Mouse (Mus musculus) spleen, adult 2 months (tissue): ENCODE measurements around the gene Ccser2. TPM values are rescaled to one million over a fixed set of nuclear protein-coding genes. Genes with fewer than 3 reads are reported as not detected.

Source experiments
- DNase-seq, 2 experiments: peaks; one replicate each; pipeline versions ENCODE4 v3.0.0 to v3.0.0-alpha.2; 2012 to 2021; ENCODE audit warnings: low spot score in 2 of 2, low read depth in 1 of 2
- H3K27ac ChIP-seq: fragments of 200-500 bp; 2 replicates; pipeline ENCODE4 v1.5.1; 2012; ENCODE audit warnings: low read length, inconsistent platforms; ENCODE audit not compliant: insufficient read depth
- H3K27me3 ChIP-seq: fragments of 200-500 bp; 2 replicates; pipeline ENCODE4 v1.6.1; 2012; ENCODE audit warnings: mild to moderate bottlenecking, moderate library complexity, low read length, inconsistent platforms; ENCODE audit not compliant: control insufficient read depth, insufficient read depth
- H3K36me3 ChIP-seq: fragments of 200-500 bp; 2 replicates; pipeline ENCODE4 v1.6.1; 2012; ENCODE audit warnings: mild to moderate bottlenecking, low read length, inconsistent platforms; ENCODE audit not compliant: control insufficient read depth, insufficient read depth
- H3K4me1 ChIP-seq: fragments of 200-500 bp; 2 replicates; pipeline ENCODE4 v1.6.1; 2011; ENCODE audit warnings: inconsistent platforms; ENCODE audit not compliant: control insufficient read depth, insufficient read depth, insufficient read length
- H3K4me3 ChIP-seq: fragments of 200-500 bp; 2 replicates; pipeline ENCODE4 v1.5.1; 2011; ENCODE audit warnings: mild to moderate bottlenecking, inconsistent platforms; ENCODE audit not compliant: insufficient read depth, insufficient read length; ENCODE audit errors: extremely low read depth
- CTCF ChIP-seq: fragments of 200-500 bp; IDR thresholded peaks from 2 replicates; pipeline ENCODE4 v1.5.1; 2011; ENCODE audit warnings: mild to moderate bottlenecking, inconsistent platforms; ENCODE audit not compliant: insufficient read depth, insufficient read length, insufficient replicate concordance; ENCODE audit errors: extremely low read depth
- POLR2A ChIP-seq: fragments of 200-500 bp; IDR thresholded peaks from 2 replicates; pipeline ENCODE4 v1.6.1; 2011; ENCODE audit warnings: low read depth, low read length, inconsistent platforms
- WGBS: fragments of 180-500 bp; shearing (Covaris S2); methylation state at CpG from one replicate; pipeline ENCODE4 v1.1.7; 2018; 5-methylcytosine and 5-hydroxymethylcytosine counted together
- polyA plus RNA-seq: library from polyadenylated mRNA; depleted of rRNA; stranded (reverse); fragments of >200 nt; gene quantifications from 2 replicates; pipeline ENCODE4 v1.2.3, GENCODE M21; 2012

Gene Ccser2
- polyA plus RNA-seq, 1 experiment = 5.9 TPM

DNA sequence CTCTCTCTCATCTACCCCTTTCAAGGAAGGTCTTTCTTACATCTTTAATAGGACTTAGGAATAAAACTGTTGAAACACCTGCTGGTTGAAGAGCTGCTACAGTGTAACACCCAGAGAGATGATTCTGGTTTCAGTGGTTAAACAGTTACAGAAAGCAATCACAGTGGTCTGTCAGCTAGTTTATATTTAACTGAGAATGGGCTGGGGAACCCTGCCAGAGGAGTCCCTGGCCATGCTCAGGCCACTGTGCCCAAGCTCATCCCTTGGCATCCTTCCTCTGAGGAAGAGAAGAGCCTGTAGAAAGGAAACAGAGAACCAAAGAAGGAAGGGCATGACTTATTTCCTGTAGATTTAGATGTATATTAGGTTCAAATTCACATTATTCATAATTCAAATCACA is 21.2 kb upstream of the Ccser2 start:
- Histone ChIP-seq H3K36me3 (no peaks in the 10 kb centered on the region), H3K27me3 (no peaks in the 10 kb centered on the region)
- DNase-seq = no peak

DNA sequence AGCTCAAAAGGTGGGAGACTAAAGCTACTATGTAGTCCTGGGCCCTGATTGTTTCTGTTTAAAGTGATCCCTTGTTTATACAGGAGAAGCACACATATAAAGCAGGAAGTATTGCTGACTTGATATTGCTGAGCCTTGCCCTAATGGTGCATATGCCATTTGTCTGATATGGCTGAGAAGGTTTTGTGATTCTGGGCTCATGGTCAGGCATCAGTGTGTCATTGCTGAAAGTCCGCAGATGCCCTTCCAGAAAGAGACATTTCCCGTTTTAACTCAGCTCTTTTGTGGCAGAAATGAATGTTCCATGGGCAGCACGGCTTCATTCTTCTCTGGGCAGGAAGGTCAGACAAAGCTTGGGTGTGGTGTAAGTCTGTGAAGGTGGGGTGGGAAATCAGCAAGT is 17.1 kb upstream of the Ccser2 start:
- Histone ChIP-seq H3K27ac (no peak overlapping the region), H3K27me3 (no peaks in the 10 kb centered on the region), H3K4me1 (no peaks in the 10 kb centered on the region), H3K4me3 (no peak overlapping the region), H3K36me3 (no peaks in the 10 kb centered on the region)
- 72% methylated on average over 3 of the region's 3 CpGs for WGBS
- DNase-seq = no peak
- TF ChIP-seq POLR2A = no peak
- TF ChIP-seq CTCF = no peak

More for the DNA sequence above, 21.2 kb upstream of the Ccser2 start:
- TF ChIP-seq POLR2A (no peak), CTCF (no peak)
- H3K27ac ChIP-seq = no peak overlapping the region
- no peak overlapping the region for H3K4me3 ChIP-seq
- no peaks in the 10 kb centered on the region for H3K4me1 ChIP-seq

DNA sequence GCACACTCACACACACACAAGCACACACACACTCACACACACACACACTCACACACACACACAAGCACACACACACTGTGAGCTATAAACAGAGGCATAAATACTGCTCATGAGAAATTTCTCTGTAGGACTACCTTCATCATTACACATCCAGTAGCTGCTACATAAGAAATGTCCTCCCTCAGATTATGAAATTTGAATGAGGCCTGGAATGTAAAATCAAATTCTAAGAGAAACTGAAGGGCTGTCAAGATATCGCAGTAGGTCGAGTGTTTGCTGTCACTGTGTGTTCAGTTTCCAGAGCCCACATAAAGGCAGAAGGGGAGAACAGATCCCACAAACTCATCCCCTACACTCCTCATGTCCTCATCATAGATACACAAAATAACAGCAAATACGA is 6.4 kb upstream of the Ccser2 start:
- WGBS = 89% methylated on average over 3 of the region's 3 CpGs
- Histone ChIP-seq H3K36me3 (no peaks in the 10 kb centered on the region), H3K4me1 (no peaks in the 10 kb centered on the region), H3K4me3 (no peak overlapping the region), H3K27me3 (no peaks in the 10 kb centered on the region), H3K27ac (no peak overlapping the region)
- no peak for DNase-seq
- no peak for TF ChIP-seq POLR2A
- no peak for TF ChIP-seq CTCF

DNA sequence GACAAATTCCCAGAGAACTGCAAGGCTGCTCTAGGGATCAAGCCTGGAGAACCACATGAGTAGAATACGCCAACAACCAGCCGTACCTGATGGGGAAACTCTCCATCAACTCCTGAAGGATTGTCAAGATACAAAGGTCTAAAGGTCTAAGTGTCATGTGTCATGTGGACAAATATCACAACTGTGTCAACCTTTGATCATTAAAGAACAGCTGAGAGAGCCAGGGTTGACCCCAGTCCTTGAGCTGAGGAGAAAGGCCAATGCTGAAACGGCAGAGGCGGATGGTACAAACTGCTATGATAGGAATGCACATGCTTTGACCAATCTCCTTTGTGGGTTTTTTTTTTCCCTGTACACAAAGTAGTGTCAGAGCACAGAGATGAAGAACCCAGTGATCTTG is 2.6 kb upstream of the Ccser2 start:
- WGBS = 92% methylated on average over 4 of the region's 4 CpGs
- no peaks in the 10 kb centered on the region for H3K27me3 ChIP-seq
- H3K27ac ChIP-seq = no peak overlapping the region
- peaks cover 2% of the 10 kb centered on the region for H3K4me1 ChIP-seq
- H3K36me3 ChIP-seq = no peaks in the 10 kb centered on the region
- DNase-seq = no peak
- no peak overlapping the region for H3K4me3 ChIP-seq
- TF ChIP-seq POLR2A (no peak), CTCF (no peak)

DNA sequence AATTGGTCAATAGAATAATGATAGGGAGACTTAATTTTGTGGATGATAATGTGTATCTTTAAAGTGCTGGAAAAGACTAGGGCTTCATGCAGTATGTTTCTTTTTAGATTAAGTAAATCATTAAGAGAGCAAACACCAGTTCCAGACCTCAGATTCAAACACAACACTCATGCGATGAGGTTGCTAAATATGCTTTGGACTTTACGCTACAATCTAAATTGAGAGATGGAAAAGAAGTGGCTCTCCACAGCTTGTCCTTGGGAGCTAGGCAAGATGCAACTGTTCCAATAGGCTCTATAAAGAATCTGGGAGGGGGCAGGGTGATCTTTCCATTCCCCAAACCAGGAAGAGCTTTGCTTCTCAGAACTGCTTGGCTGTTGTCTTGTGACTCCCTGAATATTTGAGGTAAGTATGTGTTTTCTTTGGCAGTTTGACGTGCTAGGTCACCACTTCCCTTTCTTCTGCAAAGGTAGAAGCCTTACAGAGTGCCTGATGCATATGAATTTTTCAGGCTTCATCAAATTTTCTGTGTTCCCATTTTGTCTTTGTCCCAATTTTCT is 1.4 kb upstream of the Ccser2 start:
- TF ChIP-seq POLR2A (no peak), CTCF (no peak)
- no peaks in the 10 kb centered on the region for H3K36me3 ChIP-seq
- 67% methylated on average over 3 of the region's 3 CpGs for WGBS
- H3K4me1 ChIP-seq = peaks cover 2% of the 10 kb centered on the region
- no peak overlapping the region for H3K4me3 ChIP-seq
- H3K27me3 ChIP-seq = no peaks in the 10 kb centered on the region
- H3K27ac ChIP-seq = no peak overlapping the region
- DNase-seq = no peak

DNA sequence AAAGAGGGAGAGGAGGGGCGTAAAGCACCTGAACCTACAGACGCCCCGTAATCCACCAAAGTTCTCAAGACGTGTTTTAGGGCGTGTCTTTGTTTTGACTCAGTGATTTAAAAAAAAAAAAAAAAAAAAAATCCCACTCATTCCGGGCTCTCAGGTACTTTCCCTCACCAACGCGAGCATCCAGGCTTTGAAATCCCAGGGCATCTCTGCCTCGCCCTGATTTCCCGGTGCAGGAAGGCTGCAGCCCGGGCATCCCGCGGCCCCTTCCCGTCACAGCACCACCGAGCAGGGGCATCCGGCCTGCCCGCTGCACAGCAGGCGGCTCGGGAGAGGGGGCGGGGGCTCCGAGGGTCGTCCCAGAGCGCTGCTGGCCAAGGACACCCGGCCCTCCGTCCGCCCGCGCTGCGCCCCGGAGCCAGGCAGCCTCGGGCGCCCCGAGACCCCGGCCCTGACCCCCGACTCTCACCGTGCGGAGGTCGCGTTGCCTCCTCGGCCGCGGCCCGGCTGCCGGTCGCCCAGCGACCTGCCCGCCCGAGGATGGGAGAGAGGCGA is 425 bp downstream of the Ccser2 start:
- DNase-seq = peak; percentile 11 to 52
- WGBS = under 1% methylated on average over 48 of the region's 49 CpGs
- no peak for TF ChIP-seq POLR2A
- TF ChIP-seq CTCF = no peak
- Histone ChIP-seq H3K27me3 (no peaks in the 10 kb centered on the region), H3K4me3 (peak overlapping the region; percentile 77), H3K36me3 (no peaks in the 10 kb centered on the region), H3K4me1 (peaks cover 2% of the 10 kb centered on the region), H3K27ac (peak overlapping the region; percentile 43)

DNA sequence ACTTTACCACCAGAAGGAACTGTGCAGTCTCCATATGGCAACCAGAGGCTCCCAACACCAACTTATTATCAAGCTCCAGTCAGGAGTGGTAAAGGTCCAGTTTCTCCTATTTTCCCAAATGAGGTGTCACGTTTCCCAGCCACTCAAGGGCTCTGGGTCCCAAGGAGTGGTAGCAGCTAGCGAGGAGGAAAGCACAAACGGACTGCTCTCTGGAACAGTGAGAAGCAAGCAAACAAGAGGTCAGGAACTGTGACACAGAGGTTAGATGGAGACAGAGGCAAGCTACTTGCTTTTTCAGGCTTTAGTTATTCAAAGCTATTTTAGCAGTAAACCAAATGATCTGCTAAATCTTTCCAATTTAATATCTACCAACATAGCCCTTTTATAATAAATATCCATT is 3.2 kb downstream of the Ccser2 start:
- Histone ChIP-seq H3K36me3 (no peaks in the 10 kb centered on the region), H3K4me3 (no peak overlapping the region), H3K4me1 (peaks cover 6% of the 10 kb centered on the region), H3K27me3 (no peaks in the 10 kb centered on the region), H3K27ac (no peak overlapping the region)
- TF ChIP-seq CTCF (no peak), POLR2A (no peak)
- no peak for DNase-seq
- 90% methylated on average over 3 of the region's 3 CpGs for WGBS
